ENCODE assay signal across 5 mouse cellular contexts in the genomic region with DNA sequence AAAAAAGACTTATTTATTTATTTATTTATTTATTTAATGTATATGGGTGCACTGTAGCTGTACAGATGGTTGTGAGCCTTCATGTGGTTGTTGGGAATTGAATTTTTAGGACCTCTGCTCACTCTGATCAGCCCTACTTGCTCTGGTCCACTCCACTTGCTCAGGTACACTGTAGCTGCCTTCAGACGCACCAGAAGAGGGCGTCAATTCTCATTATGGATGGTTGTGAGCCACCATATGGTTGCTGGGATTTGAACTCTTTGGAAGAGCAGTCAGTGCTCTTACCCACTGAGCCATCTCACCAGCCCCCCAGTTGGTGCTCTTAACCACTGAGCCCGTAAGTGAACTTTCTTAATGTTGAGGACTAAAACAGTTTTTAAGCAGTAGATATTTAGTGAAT. TPM values are rescaled to one million over a fixed set of nuclear protein-coding genes. Genes with fewer than 3 reads are reported as not detected.
DNase-seq lines count a peak whose midpoint lies in the region; ATAC-seq and TF ChIP-seq lines count a peak whose summit lies in the region.
"Not testable (repeated sequence)": the region's sequence is repeated elsewhere in the genome, so short reads cannot be mapped to it uniquely, and the experiment has no call there.

No protein-coding gene starts in this region.

- H3K4me1 ChIP-seq in ES-Bruce4 (ENCODE audit: control insufficient read depth, insufficient read depth, low read length), result not testable (repeated sequence)
- H3K4me1 ChIP-seq in MEL (ENCODE audit: control insufficient read depth in 1 of 2, insufficient read depth in 2 of 2, low read length in 2 of 2), result peaks cover 6 to 24% of the 10 kb centered on the region in 2 experiments
- peaks cover 12% of the 10 kb centered on the region for H3K4me1 ChIP-seq in liver, postnatal 0 days (ENCODE audit: insufficient read depth)

- not testable (repeated sequence) for H3K36me3 ChIP-seq in ES-Bruce4 (ENCODE audit: control insufficient read depth, insufficient read depth, low read length, poor library complexity, severe bottlenecking); liver, postnatal 0 days (replicated peaks; ENCODE audit: insufficient read depth, low read length)
- peaks cover 4 to 27% of the 10 kb centered on the region in 2 experiments for H3K36me3 ChIP-seq in MEL (ENCODE audit: control insufficient read depth in 1 of 2, insufficient read depth in 2 of 2, low read length in 2 of 2)

- not testable (repeated sequence) for H3K9me3 ChIP-seq in ES-Bruce4 (replicated peaks; ENCODE audit: control insufficient read depth, insufficient read depth, low read length, poor library complexity, severe bottlenecking); MEL (replicated peaks; ENCODE audit: insufficient read depth, low read length); liver, postnatal 0 days (ENCODE audit: low read length)

- H3K79me2 ChIP-seq in MEL (ENCODE audit: control insufficient read depth, insufficient read depth, low read length, poor library complexity), result peaks cover 52% of the 10 kb centered on the region

- H3K27ac ChIP-seq in ES-Bruce4 (ENCODE audit: insufficient read depth, low read length); MEL (ENCODE audit: control insufficient read depth, low read depth, low read length); liver, postnatal 0 days (ENCODE audit: low read depth): not testable (repeated sequence)

- not testable (repeated sequence) for H3K9ac ChIP-seq in ES-Bruce4 (ENCODE audit: low read depth, poor library complexity, severe bottlenecking); MEL (ENCODE audit: control insufficient read depth, low read depth, low read length, poor library complexity, severe bottlenecking); liver, postnatal 0 days (replicated peaks)

- not testable (repeated sequence) for TF ChIP-seq POLR2A in ES-Bruce4 (IDR thresholded peaks at IDR 0.05; ENCODE audit: insufficient read depth, low read length); MEL (IDR thresholded peaks at IDR 0.05; ENCODE audit: control insufficient read depth in 1 of 2, insufficient read depth in 1 of 2, low read depth in 1 of 2, low read length in 2 of 2, poor library complexity in 1 of 2)

- TF ChIP-seq CTCF in ES-Bruce4 (IDR thresholded peaks at IDR 0.05; ENCODE audit: low read depth, low read length), result peak; percentile 19
- peak in 2 of 3 experiments; percentile 14 to 15; a peak in 1 of 6 replicates for TF ChIP-seq CTCF in MEL (IDR thresholded peaks at IDR 0.05 in 2 of 3, conservative IDR thresholded peaks at IDR 0.05 in 1 of 3; ENCODE audit: control insufficient read depth in 1 of 3, insufficient read depth in 1 of 3, low read depth in 2 of 3, low read length in 3 of 3, poor library complexity in 1 of 3, severe bottlenecking in 1 of 3)
- TF ChIP-seq CTCF in liver, postnatal 0 days (IDR thresholded peaks at IDR 0.05; ENCODE audit: low read depth), result peak; percentile 26

- ATAC-seq in liver, postnatal 0 days, result not testable (repeated sequence)

- not testable (repeated sequence) for H3K4me3 ChIP-seq in ES-Bruce4 (ENCODE audit: low read depth, low read length); MEL (ENCODE audit: control insufficient read depth in 1 of 2, insufficient read depth in 1 of 2, low read depth in 2 of 2, low read length in 2 of 2); liver, postnatal 0 days (ENCODE audit: low read depth, low read length)

- not testable (repeated sequence) for TF ChIP-seq EP300 in ES-Bruce4 (IDR thresholded peaks at IDR 0.05; ENCODE audit: insufficient read depth, low read depth, low read length); MEL (IDR thresholded peaks at IDR 0.05; ENCODE audit: low read depth in 1 of 2, low read length in 2 of 2); liver, postnatal 0 days (IDR thresholded peaks at IDR 0.05; ENCODE audit: low read depth)

- not testable (repeated sequence) for TF ChIP-seq RAD21 in MEL (IDR thresholded peaks at IDR 0.05; ENCODE audit: low read depth, low read length)

- WGBS in liver, postnatal 0 days (ENCODE audit: insufficient replicate concordance), result 82% methylated on average over 3 of the region's 3 CpGs

- not testable (repeated sequence) for H3K4me2 ChIP-seq in liver, postnatal 0 days (ENCODE audit: low read depth, low read length)

- H3K27me3 ChIP-seq in ES-Bruce4 (ENCODE audit: control insufficient read depth, insufficient read depth, low read length, poor library complexity, severe bottlenecking); MEL (ENCODE audit: control insufficient read depth in 1 of 2, insufficient read depth in 2 of 2, low read length in 2 of 2); liver, postnatal 0 days (ENCODE audit: insufficient read depth, low read length): not testable (repeated sequence)

- DNase-seq in CD4-positive, CD25-positive, alpha-beta regulatory T cell, adult 2 months (ENCODE audit: low read depth, low spot score), result peak; percentile 9
- not testable (repeated sequence) for DNase-seq in MEL (ENCODE audit: low read depth, low spot score); liver, postnatal 0 days
- DNase-seq in ZHBTc4 (ENCODE audit: low read depth, low spot score), result peak; percentile 49

TF ChIP-seq in MEL, 35 proteins besides CTCF, POLR2A, EP300 and RAD21:
- 0 out of 2 replicates have a peak, but pooled peaks have one; percentile 10 for TF ChIP-seq SMC3 (IDR thresholded peaks at IDR 0.05; ENCODE audit: low read depth, low read length)

RNA-seq across cellular contexts. Expression of a gene that starts 7.3 kb away (rescaled TPM):
- polyA plus RNA-seq in ES-Bruce4 (2011; ENCODE audit: insufficient read depth, insufficient read length, low read depth, missing spikeins) (36.6 and 43.0 TPM in 2 replicates), MEL (2012; ENCODE audit: insufficient read depth in 1 of 2, insufficient read length in 2 of 2, low read depth in 1 of 2, low replicate concordance in 2 of 2, missing spikeins in 1 of 2) (10 to 100 TPM; 38.0 to 38.1 TPM)
- total RNA-seq in MEL (2012; rRNA removed), result 26.6 and 29.2 TPM in 2 replicates
- 28.1 and 28.6 TPM in 2 replicates for polyA plus RNA-seq in liver, postnatal 0 days (2015; fragmentation: Nextera tagmentation; extraction: Ambion mirVana)
